ENCODE assay signal across 10 mouse cellular contexts in genomic region chr19:16557971-16558370, GRCm38 (mm10).
DNase-seq lines count a peak whose midpoint lies in the region; ATAC-seq and TF ChIP-seq lines count a peak whose summit lies in the region.
"Had no signal": no experiment of that assay in that cellular context is flagged by ENCODE, and none has a peak within 500 bp of the region (broad histone marks: within the 10 kb centered on the region; RNA-seq: fewer than 3 reads in every experiment).

No protein-coding gene starts in this region.

- no peak for ATAC-seq in lung, postnatal 0 days
- ATAC-seq in Patski = no peak
- ATAC-seq in embryonic facial prominence, embryonic 14.5 days (ENCODE audit: low read depth) = no peak
- no peak for ATAC-seq in hindbrain, embryonic 16.5 days

- H3K36me3 ChIP-seq in lung, postnatal 0 days (ENCODE audit: insufficient read depth, low read length) = no peaks in the 10 kb centered on the region
- H3K36me3 ChIP-seq in embryonic facial prominence, embryonic 14.5 days (ENCODE audit: control insufficient read depth, insufficient read depth, low read length) = no peaks in the 10 kb centered on the region
- H3K36me3 ChIP-seq in splenic B cell, adult 2 months (ENCODE audit: control insufficient read depth, insufficient read depth, low read length, poor library complexity, severe bottlenecking) = no peaks in the 10 kb centered on the region
- no peaks in the 10 kb centered on the region for H3K36me3 ChIP-seq in hindbrain, embryonic 16.5 days (ENCODE audit: control insufficient read depth, insufficient read depth, low read length)
- H3K36me3 ChIP-seq: limb, embryonic 10.5 days; neural tube, embryonic 12.5 days had no signal

- POLR2A ChIA-PET in Patski (lab: Charles Lee) = interaction anchor here (1.0 kb wide), 1 partner anchor 38 kb away, joined by 3 read pairs; no protein-coding TSS in a partner anchor

- whole genome bisulfite sequencing in lung, postnatal 0 days = 72% methylated on average over 5 of the region's 5 CpGs
- WGBS in embryonic facial prominence, embryonic 14.5 days = 73% methylated on average over 5 of the region's 5 CpGs
- WGBS in hindbrain, embryonic 16.5 days = 74% methylated on average over 5 of the region's 5 CpGs

- H3K9ac ChIP-seq in lung, postnatal 0 days (replicated peaks; ENCODE audit: low read depth) = no peak overlapping the region
- H3K9ac ChIP-seq in embryonic facial prominence, embryonic 14.5 days (ENCODE audit: low read depth, low read length) = no peak overlapping the region
- no peak overlapping the region for H3K9ac ChIP-seq in hindbrain, embryonic 16.5 days (ENCODE audit: low read depth, low read length)
- H3K9ac ChIP-seq: neural tube, embryonic 12.5 days had no signal

- no peak overlapping the region for H3K4me2 ChIP-seq in lung, postnatal 0 days (replicated peaks; ENCODE audit: low read depth, low read length)
- H3K4me2 ChIP-seq in embryonic facial prominence, embryonic 14.5 days (ENCODE audit: low read depth, low read length) = no peak overlapping the region
- H3K4me2 ChIP-seq in hindbrain, embryonic 16.5 days (ENCODE audit: low read length) = no peak overlapping the region
- H3K4me2 ChIP-seq: neural tube, embryonic 12.5 days had no signal

- no peak overlapping the region for H3K4me3 ChIP-seq in lung, postnatal 0 days (ENCODE audit: low read depth, low read length)
- H3K4me3 ChIP-seq in embryonic facial prominence, embryonic 14.5 days (ENCODE audit: low read depth, low read length) = no peak overlapping the region
- H3K4me3 ChIP-seq in hindbrain, embryonic 16.5 days (ENCODE audit: low read length) = no peak overlapping the region
- H3K4me3 ChIP-seq: erythroblast, embryonic 14.5 days; limb, embryonic 10.5 days; neural tube, embryonic 12.5 days had no signal

- H3K27ac ChIP-seq in lung, postnatal 0 days (ENCODE audit: low read length) = no peak overlapping the region
- H3K27ac ChIP-seq in embryonic facial prominence, embryonic 14.5 days (replicated peaks; ENCODE audit: low read depth, low read length) = peak overlapping the region; percentile 39; the same call in 1 of the 2 replicates
- no peak overlapping the region for H3K27ac ChIP-seq in hindbrain, embryonic 16.5 days (ENCODE audit: low read depth, low read length)
- H3K27ac ChIP-seq: limb, embryonic 10.5 days; neural tube, embryonic 12.5 days had no signal

- H3K27me3 ChIP-seq in lung, postnatal 0 days (replicated peaks; ENCODE audit: insufficient read depth, low read length) = no peaks in the 10 kb centered on the region
- no peaks in the 10 kb centered on the region for H3K27me3 ChIP-seq in Patski
- no peaks in the 10 kb centered on the region for H3K27me3 ChIP-seq in embryonic facial prominence, embryonic 14.5 days (replicated peaks; ENCODE audit: control insufficient read depth, insufficient read depth, low read length)
- H3K27me3 ChIP-seq in splenic B cell, adult 2 months (ENCODE audit: control insufficient read depth, insufficient read depth, low read length, poor library complexity, severe bottlenecking) = no peaks in the 10 kb centered on the region
- H3K27me3 ChIP-seq in hindbrain, embryonic 16.5 days (replicated peaks; ENCODE audit: control insufficient read depth, insufficient read depth, low read length) = no peaks in the 10 kb centered on the region
- H3K27me3 ChIP-seq: neural tube, embryonic 12.5 days had no signal

- H3K4me1 ChIP-seq in lung, postnatal 0 days (ENCODE audit: insufficient read depth, low read depth, low read length) = no peaks in the 10 kb centered on the region; the same call in 1 of the 2 replicates
- H3K4me1 ChIP-seq in embryonic facial prominence, embryonic 14.5 days (ENCODE audit: control insufficient read depth, insufficient read depth, low read length) = peaks cover 4% of the 10 kb centered on the region; the same call in 1 of the 2 replicates
- no peaks in the 10 kb centered on the region for H3K4me1 ChIP-seq in hindbrain, embryonic 16.5 days (ENCODE audit: control insufficient read depth, insufficient read depth, low read depth, low read length)
- H3K4me1 ChIP-seq: limb, embryonic 10.5 days; neural tube, embryonic 12.5 days had no signal

- TF ChIP-seq CTCF in lung, postnatal 0 days (IDR thresholded peaks at IDR 0.05) = peak; percentile 68
- peak; percentile 77 for TF ChIP-seq CTCF in Patski (IDR thresholded peaks at IDR 0.05)

- in situ Hi-C loops in Patski (cut with MboI; ENCODE audit: low pct_unique_long_range_greater_than_20kb) = no loop called here

- DNase-seq in lung, postnatal 0 days (ENCODE audit: low spot score) = no peak
- DNase-seq in lung, postnatal 10 days = no peak
- DNase-seq in Patski (ENCODE audit: low read depth, low spot score) = no peak
- DNase-seq in embryonic facial prominence, embryonic 14.5 days (ENCODE audit: low spot score) = no peak
- peak; percentile 51 for DNase-seq in splenic B cell, adult 2 months (ENCODE audit: low read depth, low spot score)
- DNase-seq in testis, postnatal 14 days (ENCODE audit: low spot score) = no peak

- no peaks in the 10 kb centered on the region for H3K9me3 ChIP-seq in lung, postnatal 0 days (ENCODE audit: low read length)
- no peaks in the 10 kb centered on the region for H3K9me3 ChIP-seq in embryonic facial prominence, embryonic 14.5 days (ENCODE audit: control insufficient read depth, low read length)
- no peaks in the 10 kb centered on the region for H3K9me3 ChIP-seq in hindbrain, embryonic 16.5 days (ENCODE audit: control insufficient read depth, low read length)
- H3K9me3 ChIP-seq: limb, embryonic 10.5 days; neural tube, embryonic 12.5 days had no signal

- CTCF ChIA-PET in Patski (lab: Charles Lee) = interaction anchor here (1.1 to 2.1 kb wide), 6 partner anchors 10 to 514 kb away, joined by 3 to 8 read pairs (median 5); no protein-coding TSS in a partner anchor

- TF ChIP-seq EP300 in lung, postnatal 0 days (IDR thresholded peaks at IDR 0.05) = no peak
